Mouse (Mus musculus) CD8-positive naive resting alpha-beta T cell, adult 2 months (primary cell): ENCODE results near the gene Skida1.

ENCODE experiments used
- DNase-seq, 2 experiments: peaks; one replicate each; pipeline ENCODE4 v3.0.0; 2022; ENCODE audit warnings: low read depth in 2 of 2, low spot score in 2 of 2

Gene Skida1

DNA sequence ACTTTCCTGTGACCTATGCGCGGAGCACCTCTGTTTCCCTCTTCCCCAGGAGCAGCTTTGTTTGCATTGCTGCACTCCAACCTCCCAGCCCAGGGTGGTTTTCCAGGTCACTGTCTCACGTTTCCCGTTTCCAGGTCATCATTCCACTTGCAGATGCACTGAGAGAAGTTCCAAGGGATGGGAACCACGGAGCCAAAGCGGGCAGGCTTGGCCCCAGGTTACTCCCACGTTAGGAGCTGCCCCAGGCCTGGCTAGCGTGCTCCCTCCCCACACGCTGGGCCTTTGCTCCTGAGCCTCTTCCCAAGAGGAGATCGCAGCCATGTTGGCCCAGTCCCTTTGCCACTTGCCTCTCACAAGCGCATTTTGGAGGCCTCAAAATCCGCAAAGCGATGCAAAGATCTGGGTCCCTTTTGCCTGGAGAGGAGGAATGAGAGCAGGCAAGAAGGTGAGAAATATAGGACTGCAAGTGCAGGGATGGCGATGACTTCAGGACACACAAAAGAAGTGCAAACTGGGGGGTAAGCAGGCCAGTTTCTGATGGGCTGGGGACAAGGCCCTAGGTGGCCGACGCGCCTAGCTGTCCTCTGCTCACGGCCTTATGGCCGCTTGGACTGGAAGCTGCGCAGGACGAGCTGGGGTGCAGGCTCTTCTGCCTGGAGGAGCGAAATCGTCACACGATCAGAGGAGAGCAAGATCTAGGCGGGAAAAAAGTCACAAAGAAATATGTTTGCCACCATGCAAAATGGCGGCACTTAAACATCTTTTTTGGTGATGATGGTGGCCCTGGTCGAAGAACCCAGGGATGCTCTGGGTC, 8.3 kb downstream of the Skida1 start:
- no peak for DNase-seq

DNA sequence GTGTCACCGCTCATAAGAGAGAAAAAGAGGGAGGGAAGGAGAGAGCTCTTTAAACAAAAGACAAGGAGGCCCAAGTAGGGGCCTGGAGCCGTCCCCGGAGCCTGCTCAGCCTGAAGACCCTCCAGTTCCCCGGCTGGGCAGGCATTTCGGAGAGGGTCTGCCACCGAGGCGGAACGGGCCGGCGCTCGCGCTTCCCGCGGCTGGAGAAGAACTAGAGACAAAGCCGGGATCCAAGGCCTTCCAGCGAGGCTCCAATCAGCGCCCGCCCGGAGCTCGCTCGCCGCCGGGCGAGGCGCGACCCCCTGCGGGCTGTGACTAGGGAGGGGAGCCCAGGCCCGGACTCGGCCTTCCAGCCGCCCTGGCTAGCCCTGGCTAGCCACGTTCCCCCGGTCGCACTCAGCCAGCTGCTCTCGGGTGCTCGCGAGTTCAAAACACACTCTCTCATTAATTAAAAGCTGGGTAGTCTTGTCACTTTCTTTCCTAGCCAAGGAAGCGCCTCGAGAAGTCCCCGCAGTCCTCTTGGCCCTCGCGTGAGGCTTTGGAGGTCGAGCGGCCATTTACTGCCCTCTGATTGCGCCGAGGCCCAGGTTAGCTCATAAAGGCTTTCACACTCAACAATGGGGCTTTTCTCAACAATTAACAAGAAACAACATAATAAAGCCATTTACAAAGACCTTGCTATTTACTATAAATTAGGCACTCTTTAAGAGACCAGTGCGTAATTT, 9.1 kb downstream of the Skida1 start:
- DNase-seq, result no peak

DNA sequence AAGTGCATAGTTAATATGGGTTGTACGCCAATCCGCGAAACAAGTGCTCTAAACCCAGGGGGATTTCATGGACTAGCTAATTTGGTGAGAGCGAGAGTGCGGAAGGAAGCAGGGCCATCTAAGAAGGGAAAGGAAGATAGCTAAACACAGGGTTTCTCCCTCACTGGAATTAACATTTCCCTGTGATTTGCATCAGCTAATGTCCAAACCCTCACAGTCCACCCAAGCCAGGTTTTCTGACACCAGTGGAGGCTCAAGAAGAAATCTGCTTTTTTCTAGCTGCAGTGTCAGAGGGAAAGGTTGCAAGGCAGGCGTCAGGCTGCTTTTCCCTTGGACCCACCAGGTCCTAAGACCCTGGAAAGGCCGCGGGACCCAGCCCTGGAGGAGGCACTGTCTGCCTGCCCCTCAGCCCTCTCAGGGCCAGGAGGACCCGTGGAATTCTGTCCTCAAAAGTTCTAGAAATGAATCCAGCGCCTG, 9.9 kb downstream of the Skida1 start:
- DNase-seq, result no peak

DNA sequence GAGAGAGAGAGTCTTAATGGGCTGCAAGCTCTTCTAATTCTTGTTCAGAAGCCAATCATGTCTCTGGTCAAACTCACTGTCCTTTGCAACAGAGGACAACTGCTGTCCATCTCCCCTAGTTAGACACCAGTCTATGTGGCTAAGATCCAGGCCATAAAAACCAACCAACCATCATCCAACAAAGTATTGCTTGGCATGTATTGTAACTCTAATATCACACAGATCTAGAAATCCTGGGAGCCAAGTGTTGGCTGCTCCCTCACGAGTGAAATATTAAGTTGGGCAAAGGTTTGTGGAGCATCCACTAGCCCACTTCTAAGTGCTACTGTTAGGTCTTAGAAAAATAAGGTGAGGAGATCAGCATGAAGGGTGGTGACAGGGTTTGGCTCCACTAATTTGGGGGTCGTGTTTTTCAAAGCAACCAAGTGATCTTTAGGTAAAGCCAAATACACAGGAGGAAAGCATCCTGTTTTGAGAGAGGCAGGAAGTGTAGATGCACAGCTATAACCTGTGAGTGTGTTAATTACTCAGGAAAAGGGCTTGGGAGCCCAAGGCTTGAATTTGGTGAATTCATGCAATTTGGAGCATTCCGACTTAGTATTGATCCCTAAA, 10.6 kb downstream of the Skida1 start:
- DNase-seq, result no peak

DNA sequence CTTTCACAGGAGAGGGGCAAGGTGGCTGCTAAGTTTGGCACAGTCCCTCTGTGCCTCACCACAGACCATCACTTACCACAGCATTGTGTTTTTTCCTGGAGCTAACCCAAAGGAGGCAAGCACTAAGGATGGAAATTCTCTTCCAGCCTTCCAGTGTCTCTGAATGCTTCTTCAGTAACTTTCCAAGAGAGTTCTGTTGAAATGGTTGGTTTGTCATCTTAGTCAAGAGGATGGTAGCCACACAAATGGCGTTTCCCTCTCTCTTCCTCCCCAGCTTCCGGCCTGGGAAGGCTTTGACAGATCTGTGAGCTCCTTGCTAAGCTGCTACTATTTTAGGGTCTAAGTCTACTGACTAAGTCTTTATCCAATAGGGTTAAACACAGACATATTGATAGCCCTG, 11.4 kb downstream of the Skida1 start, which contains the start of gene A930004D18Rik:
TSS of gene A930004D18Rik (minus strand) at position 247 of the 400 bp plus-strand sequence.
- DNase-seq, result no peak

DNA sequence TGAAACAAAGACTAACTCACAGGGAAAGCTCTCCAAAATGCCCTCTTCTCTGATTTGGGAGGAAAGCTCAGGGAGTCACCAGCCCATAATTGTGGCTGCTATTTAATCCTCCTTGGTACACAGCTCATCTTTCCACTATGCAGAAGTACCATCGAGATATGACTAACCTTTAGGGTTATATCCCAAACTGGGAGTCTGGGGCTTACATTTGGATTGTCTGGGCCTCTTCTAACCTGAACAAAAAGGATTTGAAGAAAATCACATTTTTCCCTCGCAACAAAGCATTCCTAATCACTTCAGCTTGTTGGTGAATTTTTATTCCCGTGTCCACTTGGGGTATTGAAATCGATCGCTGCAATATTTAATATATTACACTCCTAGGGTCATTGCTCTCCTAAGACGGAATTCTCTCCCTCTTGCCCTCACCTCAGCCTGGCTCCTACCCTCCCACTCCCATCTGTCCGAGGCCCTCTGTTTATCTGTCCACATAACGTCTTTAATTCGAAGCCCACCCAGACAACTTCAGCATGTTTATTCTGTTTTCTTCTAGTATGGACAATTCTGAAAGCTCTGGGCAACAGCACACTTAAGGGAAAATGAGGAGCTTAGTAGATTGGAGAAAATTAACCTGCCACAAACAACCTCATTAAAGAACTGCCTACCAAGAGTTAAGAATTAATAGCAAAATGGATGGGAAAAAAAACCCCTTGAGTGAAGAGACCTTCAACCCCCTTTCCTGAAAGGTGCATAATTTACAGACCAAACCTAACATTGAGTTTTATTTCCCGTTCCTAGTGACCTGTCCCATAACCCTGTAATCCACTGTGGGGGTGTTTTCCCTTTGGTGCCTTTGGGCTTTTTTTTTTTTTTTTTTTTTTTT, 14.2 kb downstream of the Skida1 start:
- no peak for DNase-seq

DNA sequence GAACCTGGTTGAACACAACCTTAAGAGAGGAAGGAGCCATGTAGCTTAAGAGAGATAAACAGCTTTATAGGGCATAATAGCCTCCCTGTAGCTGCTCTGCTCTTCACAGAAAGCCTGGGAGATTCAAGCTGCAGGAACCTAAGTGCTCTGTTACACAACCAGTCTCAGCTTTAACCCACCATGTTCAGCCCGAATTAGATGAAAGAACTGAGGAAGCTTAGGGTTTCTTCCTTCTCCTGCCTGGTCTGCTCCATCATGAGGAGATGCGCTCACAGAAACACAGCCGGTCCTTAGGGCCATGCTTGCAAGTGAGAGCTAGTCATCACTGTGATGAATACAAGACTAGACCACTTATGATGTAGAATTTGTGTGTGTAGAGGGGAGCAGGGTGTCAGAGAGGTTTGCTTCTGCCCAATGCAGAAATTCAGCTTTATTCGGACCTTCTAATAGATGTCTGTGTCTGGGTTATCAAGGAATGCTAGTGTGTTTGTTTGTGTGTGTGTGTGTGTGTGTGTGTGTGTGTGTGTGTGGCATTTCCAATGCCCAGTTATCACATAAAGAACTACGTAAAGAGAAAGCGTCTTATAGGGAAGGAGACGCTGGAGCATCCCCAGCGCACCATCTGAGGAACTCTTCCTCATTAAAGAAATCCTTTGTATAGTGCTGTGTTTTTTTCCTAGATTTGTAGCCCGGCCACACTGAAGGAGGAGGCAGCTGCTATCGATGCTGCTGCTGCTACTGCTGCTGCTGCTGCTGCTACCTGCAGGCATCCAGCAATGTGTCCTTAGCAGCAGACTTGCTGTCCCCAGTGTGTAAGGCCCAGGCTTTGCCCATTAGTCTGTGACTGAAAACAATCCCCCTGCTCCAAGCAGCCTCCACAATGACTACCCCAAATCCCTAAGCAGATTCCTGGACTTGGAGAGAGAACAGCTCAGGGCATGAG, 15.4 kb downstream of the Skida1 start:
- no peak for DNase-seq

DNA sequence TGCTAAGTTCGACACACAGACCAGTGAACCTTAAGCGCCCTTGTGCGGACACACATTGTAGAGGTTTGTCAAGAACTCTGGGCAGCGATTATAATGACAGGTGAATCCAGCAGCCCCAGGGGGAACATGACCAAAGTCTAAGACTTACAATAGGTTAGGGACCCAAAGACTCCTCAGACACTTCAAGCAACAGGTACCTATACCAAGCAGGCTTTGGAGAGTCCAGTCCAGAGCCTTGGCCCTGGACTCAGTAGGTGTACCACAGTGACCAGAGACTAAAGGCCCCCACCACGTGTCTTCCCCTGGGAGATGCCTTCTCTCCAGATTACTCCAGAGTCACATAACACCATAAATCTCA, 16.3 kb downstream of the Skida1 start:
- no peak for DNase-seq

DNA sequence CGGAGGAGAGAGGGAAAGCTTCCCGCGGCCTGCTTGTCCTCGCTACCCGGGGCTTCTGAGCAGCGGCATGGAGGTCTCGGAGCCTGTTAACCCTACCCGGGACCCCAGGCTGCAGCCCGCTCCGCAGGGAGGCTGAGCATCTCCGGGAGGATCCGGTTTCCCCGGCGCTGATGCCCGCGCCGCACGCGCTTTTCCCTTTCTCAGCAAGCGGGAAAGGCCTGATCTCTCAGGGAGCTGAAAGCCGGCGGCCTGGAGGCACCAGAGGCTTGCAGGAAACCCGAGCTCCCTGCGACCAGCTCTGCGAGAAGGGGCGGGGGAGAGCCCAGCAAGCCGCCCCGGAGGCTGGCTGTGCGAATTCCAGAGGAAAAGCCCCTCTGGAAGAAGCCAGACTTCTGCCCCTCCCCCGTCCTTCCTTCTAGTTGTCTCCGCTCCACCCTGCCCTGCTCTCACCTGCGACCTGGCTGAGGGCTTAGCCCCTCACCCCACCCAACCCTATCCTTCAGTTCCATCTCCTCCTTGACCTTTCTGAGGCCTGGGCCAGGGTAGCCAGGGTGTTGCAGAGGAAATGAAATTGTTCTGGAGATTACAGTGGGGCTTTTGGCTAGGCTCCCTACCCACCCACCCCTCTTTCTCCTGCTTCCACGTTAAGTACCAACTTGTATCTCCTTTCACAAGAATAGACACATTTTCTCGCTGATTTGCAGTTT, 16.9 kb downstream of the Skida1 start:
- no peak for DNase-seq

DNA sequence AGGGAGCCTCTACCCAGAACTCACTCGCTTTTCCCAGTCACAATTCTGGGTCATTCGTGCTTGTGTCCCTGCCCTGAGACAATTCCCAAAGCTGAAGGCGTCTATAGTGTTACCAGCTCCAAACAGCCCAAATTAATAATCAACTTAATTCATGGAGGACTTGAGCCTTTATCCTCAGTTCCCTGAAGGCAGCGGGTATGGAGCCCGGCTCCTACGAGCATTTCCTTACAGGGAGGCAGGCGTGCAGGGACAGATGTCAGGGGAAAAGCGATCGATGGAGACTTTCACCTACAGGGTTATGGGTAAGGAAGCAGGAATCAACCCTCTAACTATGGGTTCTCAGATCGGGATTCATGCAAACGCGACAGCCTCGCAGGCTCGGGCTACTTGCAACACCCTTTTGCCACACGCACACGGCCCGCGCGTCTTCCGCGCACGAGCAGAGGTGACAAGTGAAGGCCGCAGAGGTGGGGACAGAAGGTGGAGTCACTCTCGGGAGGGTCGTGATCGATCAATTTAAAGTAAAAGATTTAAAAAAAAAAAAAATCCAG, 17.5 kb downstream of the Skida1 start:
- no peak for DNase-seq

DNA sequence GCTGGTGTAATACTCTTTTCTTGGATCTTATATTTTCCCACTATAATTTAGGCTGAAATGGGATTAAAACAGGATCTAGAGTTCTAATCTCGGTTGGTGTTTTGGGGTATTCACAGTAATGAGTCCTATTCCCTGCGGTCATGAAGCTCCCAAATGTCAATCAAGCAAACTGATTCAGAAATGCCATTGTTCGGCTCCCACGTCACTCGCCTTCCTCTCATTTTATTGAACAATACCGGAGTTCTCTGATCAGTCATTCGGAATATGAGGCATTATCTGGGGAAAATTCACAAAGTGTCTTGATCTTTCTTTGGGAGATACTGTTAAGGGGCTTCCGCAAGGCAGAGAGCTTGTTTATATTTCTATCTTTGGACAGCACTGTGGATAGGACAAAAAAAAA, 18.3 kb downstream of the Skida1 start:
- no peak for DNase-seq

DNA sequence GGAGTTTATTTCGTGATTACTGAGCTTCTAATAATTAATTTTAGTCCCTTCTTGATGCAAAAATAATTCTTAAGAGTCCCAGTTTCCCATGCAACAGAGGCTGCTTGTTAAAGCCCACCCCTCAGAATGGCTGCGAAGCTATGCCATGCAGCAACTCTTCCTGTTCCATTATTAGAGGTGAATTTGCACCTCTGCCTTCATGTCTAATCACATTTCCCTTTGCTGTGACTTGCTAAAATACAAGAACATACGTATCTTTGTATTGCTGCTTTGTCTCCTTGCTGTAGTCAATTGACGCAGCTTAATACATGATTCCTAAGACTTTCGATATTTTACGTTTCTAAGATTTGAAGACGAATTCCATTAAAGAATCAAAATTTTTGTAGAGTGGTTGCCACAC, 19.2 kb downstream of the Skida1 start:
- DNase-seq, result no peak

DNA sequence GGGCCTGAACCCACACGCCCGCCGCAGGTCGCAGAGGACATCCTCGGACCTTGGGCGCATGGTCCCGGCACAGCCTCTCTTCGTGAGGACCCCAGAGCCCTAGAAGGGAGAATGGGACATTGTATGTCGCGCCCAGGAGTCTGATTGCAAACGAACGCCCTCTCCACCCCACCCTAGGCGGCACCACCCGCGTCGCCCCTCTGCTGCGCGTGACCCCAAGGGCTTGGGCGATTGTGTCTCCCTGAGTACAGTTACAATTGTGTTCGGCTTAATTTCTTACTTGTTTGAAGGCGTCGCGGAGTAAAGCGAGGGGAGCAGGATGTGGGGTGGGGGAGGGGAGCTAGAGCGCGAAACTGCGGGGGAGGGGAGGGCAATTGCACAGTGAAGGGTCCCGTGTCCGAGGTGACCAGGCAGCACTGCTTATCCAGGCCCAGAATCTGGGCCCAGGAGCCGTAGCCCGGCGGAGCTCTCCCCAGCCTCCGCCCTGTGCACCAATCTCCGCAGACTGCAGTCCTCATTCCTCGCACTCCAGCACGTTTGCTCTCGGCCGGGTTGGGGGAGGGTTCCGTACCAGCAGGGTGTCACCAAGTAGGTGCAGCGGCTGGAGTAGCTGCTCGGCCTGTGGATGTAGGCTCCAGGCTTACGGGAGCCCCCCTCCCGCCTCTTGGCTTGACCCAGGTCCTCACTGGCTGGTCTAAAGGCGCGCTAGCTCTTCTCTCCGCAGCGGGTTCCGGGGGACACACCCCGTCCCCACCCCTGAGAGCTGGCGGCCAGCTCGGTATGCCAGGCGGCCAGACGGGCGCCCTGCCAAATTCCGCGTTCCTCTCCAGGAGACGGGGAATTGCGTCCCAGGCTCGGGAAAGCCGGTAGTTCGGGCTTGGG, 20.5 kb downstream of the Skida1 start:
- DNase-seq, result peak in 1 of 2 experiments; percentile 51

DNA sequence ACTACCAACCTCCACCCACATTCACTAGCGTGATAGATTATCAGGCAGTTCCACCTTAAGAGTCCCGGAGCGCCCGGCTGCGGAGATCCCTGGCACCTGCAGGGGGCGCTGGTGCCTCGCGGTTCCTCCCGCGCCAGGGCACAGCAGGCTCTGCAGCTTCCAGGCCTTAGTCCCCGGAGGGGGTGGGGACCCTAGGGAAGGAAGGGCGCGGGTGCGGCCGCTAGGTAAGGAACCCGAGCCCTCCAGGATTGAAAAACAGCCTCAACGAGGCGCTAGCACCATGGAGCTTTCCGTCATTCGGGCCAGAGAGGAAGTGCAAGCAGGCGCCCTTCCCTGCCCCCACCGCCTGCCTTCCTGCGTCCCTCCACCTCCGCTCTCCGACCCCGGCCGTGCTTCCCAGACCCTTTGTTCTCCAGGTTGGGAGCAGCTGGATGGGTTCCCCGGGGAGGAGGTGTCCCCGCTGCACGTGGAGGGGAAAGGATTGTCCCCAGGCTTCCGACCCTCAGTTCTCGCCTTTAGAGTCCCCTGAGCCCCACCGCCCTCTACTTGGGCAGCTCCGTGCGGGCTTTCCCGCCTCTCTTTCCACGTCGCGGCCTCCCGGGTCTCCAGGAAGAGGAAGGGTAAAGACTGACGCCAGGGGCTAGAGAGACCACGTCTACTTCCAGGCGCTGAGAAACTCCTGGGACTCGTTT, 21.3 kb downstream of the Skida1 start:
- DNase-seq, result peak; percentile 90 to 93

DNA sequence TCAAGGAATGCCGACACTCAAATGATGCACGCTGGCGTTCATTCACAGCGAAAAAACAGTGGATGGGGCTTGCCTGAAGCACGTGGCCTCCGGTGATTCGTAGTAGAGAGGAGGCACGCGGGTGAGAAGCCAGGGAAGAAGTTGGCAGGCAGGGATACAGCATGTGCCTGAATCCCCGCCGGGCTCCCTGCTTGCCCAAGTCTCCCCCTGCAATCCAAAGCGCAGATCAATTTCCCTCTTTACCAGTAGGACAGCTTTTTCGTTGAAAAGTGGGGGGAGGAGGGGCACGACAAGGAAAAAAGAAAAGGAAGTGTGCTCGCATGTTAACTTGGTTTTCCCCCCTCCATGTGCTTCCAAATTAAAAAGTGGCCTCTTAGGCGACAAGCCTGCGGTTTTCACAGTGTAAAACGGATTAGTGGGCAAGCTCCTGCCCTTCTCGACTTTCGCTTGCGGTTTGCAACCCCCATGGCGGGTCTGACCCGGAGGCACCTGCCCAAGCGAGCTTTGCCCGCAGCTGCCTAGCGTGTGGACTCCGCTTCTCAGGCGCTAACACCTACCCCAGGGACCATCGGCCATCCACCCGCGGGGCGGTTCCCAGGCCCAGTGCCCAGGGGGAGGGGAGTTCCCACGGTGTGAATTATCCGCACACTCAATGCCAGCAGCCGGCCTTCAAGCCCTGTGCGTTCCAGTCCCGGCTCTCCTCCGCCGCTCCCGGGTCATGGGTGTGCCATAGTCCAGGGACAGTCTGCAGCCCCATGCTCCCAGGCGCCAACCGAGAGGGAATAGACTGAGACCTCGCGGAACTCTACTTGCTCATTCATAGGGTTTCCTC, 22.5 kb downstream of the Skida1 start:
- DNase-seq, result no peak

DNA sequence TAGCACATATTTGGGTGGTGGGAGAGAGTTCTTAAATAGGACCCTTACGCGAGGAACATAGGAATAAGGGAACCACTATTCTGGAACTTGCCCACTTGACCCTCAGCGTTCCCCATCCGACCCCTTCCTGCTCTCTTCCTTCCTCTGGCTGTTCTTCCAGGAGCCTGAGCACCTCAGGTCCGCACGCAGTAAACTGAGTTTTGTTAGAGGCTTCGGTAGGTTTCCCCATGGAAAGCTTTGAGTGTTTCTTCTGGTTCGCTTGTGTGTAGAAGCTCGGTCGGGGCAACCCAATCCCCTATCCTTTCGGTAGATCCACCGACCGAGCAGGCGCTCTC, 23.1 kb downstream of the Skida1 start:
- no peak for DNase-seq

DNA sequence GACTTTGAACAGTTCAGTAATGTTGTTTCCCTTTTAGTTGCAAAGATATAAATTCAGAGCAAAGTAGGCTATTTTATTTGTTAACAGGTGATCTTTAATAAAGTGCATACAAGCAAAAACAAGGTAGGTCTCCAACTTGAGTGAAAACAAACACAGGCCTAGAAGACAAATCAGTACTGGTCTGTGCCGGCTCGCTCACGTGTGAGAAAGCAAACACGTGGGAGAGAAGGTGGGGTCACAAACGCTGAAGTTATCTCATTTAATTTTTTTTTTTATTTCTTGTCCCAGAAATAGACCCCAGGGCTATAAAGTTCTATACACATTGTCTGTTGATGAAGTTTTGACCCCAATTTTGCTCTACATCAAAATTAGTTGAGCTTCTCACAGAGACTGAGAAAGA, 23.7 kb downstream of the Skida1 start:
- no peak for DNase-seq
